Mouse (Mus musculus) c-Kit-positive CD71-positive TER-119-negative erythroid progenitor cells, embryonic 14.5 days (primary cell): ENCODE measurements around the gene Plpp1.

Experiments
- DNase-seq: peaks from one replicate; pipeline ENCODE4 v3.0.0-alpha.2; 2013; ENCODE audit warnings: low read depth

Gene Plpp1

GRCm38 (mm10) chr13:112773991-112774675 is 26.5 kb upstream of the Plpp1 start:
- DNase-seq = no peak

- DNase-seq = no peak
Measured at GRCm38 (mm10) chr13:112775856-112776255, 24.7 kb upstream of the Plpp1 start.

- no peak for DNase-seq
Measured at GRCm38 (mm10) chr13:112778407-112778806, 22.2 kb upstream of the Plpp1 start.

- DNase-seq = no peak
Measured at GRCm38 (mm10) chr13:112785305-112785704, 15.3 kb upstream of the Plpp1 start.

GRCm38 (mm10) chr13:112786142-112786541 is 14.4 kb upstream of the Plpp1 start:
- DNase-seq = no peak

- no peak for DNase-seq
Measured at GRCm38 (mm10) chr13:112786942-112787533, 13.6 kb upstream of the Plpp1 start.

- DNase-seq = no peak
Measured at GRCm38 (mm10) chr13:112790774-112791173, 9.8 kb upstream of the Plpp1 start.

- no peak for DNase-seq
Measured at GRCm38 (mm10) chr13:112791906-112792305, 8.7 kb upstream of the Plpp1 start.

GRCm38 (mm10) chr13:112798243-112798952 is 2.2 kb upstream of the Plpp1 start:
- DNase-seq = no peak

GRCm38 (mm10) chr13:112798953-112799305 is 1.7 kb upstream of the Plpp1 start:
- DNase-seq = no peak

- no peak for DNase-seq
Measured at GRCm38 (mm10) chr13:112799721-112800241, 811 bp upstream of the Plpp1 start.

GRCm38 (mm10) chr13:112801381-112802004 is 901 bp downstream of the Plpp1 start:
- DNase-seq = no peak

GRCm38 (mm10) chr13:112803106-112803505 is 2.5 kb downstream of the Plpp1 start:
- no peak for DNase-seq

- no peak for DNase-seq
Measured at GRCm38 (mm10) chr13:112803661-112804060, 3.1 kb downstream of the Plpp1 start.

- DNase-seq = no peak
Measured at GRCm38 (mm10) chr13:112805529-112805928, 4.9 kb downstream of the Plpp1 start.

- DNase-seq = peak; percentile 41
Measured at GRCm38 (mm10) chr13:112807936-112808667, 7.5 kb downstream of the Plpp1 start.

- no peak for DNase-seq
Measured at GRCm38 (mm10) chr13:112809504-112810247, 9.1 kb downstream of the Plpp1 start.

GRCm38 (mm10) chr13:112810248-112810645 is 9.7 kb downstream of the Plpp1 start:
- no peak for DNase-seq

GRCm38 (mm10) chr13:112810751-112811150 is 10.2 kb downstream of the Plpp1 start:
- DNase-seq = no peak

GRCm38 (mm10) chr13:112811708-112812403 is 11.3 kb downstream of the Plpp1 start:
- no peak for DNase-seq

- no peak for DNase-seq
Measured at GRCm38 (mm10) chr13:112815996-112816395, 15.4 kb downstream of the Plpp1 start.
